Mouse (Mus musculus) layer of hippocampus, adult 9-11 months (tissue): ENCODE measurements around the gene Pip5kl1.

Source experiments
- DNase-seq: peaks from one replicate; pipeline ENCODE4 v3.0.0; 2022

Gene Pip5kl1

GRCm38 (mm10) chr2:32549171-32549570, 25.4 kb upstream of the Pip5kl1 start:
- DNase-seq: no peak

GRCm38 (mm10) chr2:32549764-32550163, 24.8 kb upstream of the Pip5kl1 start:
- peak; percentile 71 for DNase-seq

GRCm38 (mm10) chr2:32551236-32551635, 23.4 kb upstream of the Pip5kl1 start:
- no peak for DNase-seq

- no peak for DNase-seq
Observed at GRCm38 (mm10) chr2:32553592-32554148, 20.9 kb upstream of the Pip5kl1 start.

GRCm38 (mm10) chr2:32555484-32555883, 19.1 kb upstream of the Pip5kl1 start:
- no peak for DNase-seq

GRCm38 (mm10) chr2:32556019-32556418, 18.6 kb upstream of the Pip5kl1 start:
- no peak for DNase-seq

- DNase-seq: peak; percentile 91
Observed at GRCm38 (mm10) chr2:32559570-32559969, 15.0 kb upstream of the Pip5kl1 start.

GRCm38 (mm10) chr2:32566536-32567063, 8.0 kb upstream of the Pip5kl1 start:
- DNase-seq: no peak

GRCm38 (mm10) chr2:32568149-32568548, 6.4 kb upstream of the Pip5kl1 start:
- no peak for DNase-seq

- DNase-seq: no peak
Observed at GRCm38 (mm10) chr2:32568941-32569340, 5.7 kb upstream of the Pip5kl1 start.

- peak; percentile 95 for DNase-seq
Observed at GRCm38 (mm10) chr2:32570698-32571494, 3.7 kb upstream of the Pip5kl1 start, which contains the start of gene Dpm2. Gene Dpm2, plus strand, starts transcription at chr2:32570858.

GRCm38 (mm10) chr2:32572196-32572595, 2.4 kb upstream of the Pip5kl1 start:
- DNase-seq: no peak

- peak; percentile 72 for DNase-seq
Observed at GRCm38 (mm10) chr2:32574901-32575585, 446 bp downstream of the Pip5kl1 start.

GRCm38 (mm10) chr2:32575586-32576160, 1.1 kb downstream of the Pip5kl1 start, which contains the start of gene 9430097D07Rik:
Gene 9430097D07Rik, minus strand, starts transcription at chr2:32575684.
- peak; percentile 75 for DNase-seq

- DNase-seq: no peak
Observed at GRCm38 (mm10) chr2:32576532-32576931, 1.9 kb downstream of the Pip5kl1 start.

GRCm38 (mm10) chr2:32578146-32579046, 3.8 kb downstream of the Pip5kl1 start:
- DNase-seq: peak; percentile 67

- DNase-seq: peak; percentile 71
Observed at GRCm38 (mm10) chr2:32581450-32582095, 7.0 kb downstream of the Pip5kl1 start.

GRCm38 (mm10) chr2:32582830-32583799, 8.5 kb downstream of the Pip5kl1 start:
- DNase-seq: peak; percentile 84

- no peak for DNase-seq
Observed at GRCm38 (mm10) chr2:32585149-32585714, 10.6 kb downstream of the Pip5kl1 start.

- peak; percentile 94 for DNase-seq
Observed at GRCm38 (mm10) chr2:32586871-32587351, 12.3 kb downstream of the Pip5kl1 start, which contains the start of gene St6galnac4. Gene St6galnac4, plus strand, starts transcription at chr2:32587095.
